Mouse (Mus musculus) testis, adult 2 months (tissue): ENCODE measurements around the gene Rho. TPM values are rescaled to one million over a fixed set of nuclear protein-coding genes. Genes with fewer than 3 reads are reported as not detected.
A peak's percentile ranks its signal among the peaks of the same experiment; 100 is the strongest.

Experiments used
- H3K27ac ChIP-seq: fragments of 200-500 bp; 2 replicates; pipeline ENCODE4 v1.5.1; 2012; ENCODE audit warnings: low read depth, low read length; ENCODE audit not compliant: control insufficient read depth, insufficient read depth
- H3K27me3 ChIP-seq: fragments of 200-500 bp; 2 replicates; pipeline ENCODE4 v1.6.1; 2012; ENCODE audit warnings: mild to moderate bottlenecking, low read length, moderate library complexity; ENCODE audit not compliant: control insufficient read depth, insufficient read depth
- H3K36me3 ChIP-seq: fragments of 200-500 bp; 2 replicates; pipeline ENCODE4 v1.6.1; 2012; ENCODE audit warnings: mild to moderate bottlenecking, low read length; ENCODE audit not compliant: control insufficient read depth, insufficient read depth
- H3K4me1 ChIP-seq: fragments of 200-500 bp; 2 replicates; pipeline ENCODE4 v1.6.1; 2012; ENCODE audit warnings: low read length; ENCODE audit not compliant: control insufficient read depth, insufficient read depth
- H3K4me3 ChIP-seq: fragments of 200-500 bp; 2 replicates; pipeline ENCODE4 v1.5.1; 2012; ENCODE audit warnings: low read depth, mild to moderate bottlenecking, low read length, moderate library complexity, mixed read lengths; ENCODE audit not compliant: control insufficient read depth
- CTCF ChIP-seq: fragments of 200-500 bp; IDR thresholded peaks from 2 replicates; pipeline ENCODE4 v1.5.1; 2012; ENCODE audit warnings: low read depth, mild to moderate bottlenecking, inconsistent platforms, low read length, moderate library complexity; ENCODE audit not compliant: control insufficient read depth, insufficient read depth, insufficient replicate concordance
- POLR2A ChIP-seq: fragments of 200-500 bp; IDR thresholded peaks from 2 replicates; pipeline ENCODE4 v1.6.1; 2012; ENCODE audit warnings: low read depth, mild to moderate bottlenecking, inconsistent platforms, low read length, moderate library complexity; ENCODE audit not compliant: control insufficient read depth
- polyA plus RNA-seq: library from polyadenylated mRNA; depleted of rRNA; stranded (reverse); fragments of >200 nt; gene quantifications from 2 replicates; pipeline ENCODE4 v1.2.3, GENCODE M21; 2012

Gene Rho
- polyA plus RNA-seq, 1 experiment: 4.8 TPM

DNA sequence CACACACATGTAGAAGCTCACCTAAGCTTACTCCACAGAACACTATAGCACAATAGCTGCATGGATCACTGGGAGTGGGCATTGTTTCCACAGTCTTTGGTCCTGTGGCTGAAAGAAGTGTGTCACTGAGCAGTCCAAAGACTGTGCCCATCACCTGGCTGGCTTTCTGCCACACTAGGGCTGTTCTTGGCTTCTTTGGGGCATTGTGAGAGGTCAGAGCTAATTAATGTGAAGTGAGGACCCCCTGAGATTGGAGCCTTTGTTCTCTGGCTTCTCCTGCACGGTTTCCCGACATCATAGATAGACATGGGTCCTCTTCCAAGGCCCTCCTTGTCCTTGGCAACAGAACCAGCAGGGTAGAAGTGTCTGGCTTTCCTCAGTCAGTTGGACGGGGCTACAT lies 39.2 kb upstream of the Rho start:
- Histone ChIP-seq H3K36me3 (peaks cover 3% of the 10 kb centered on the region), H3K27ac (no peak overlapping the region)

DNA sequence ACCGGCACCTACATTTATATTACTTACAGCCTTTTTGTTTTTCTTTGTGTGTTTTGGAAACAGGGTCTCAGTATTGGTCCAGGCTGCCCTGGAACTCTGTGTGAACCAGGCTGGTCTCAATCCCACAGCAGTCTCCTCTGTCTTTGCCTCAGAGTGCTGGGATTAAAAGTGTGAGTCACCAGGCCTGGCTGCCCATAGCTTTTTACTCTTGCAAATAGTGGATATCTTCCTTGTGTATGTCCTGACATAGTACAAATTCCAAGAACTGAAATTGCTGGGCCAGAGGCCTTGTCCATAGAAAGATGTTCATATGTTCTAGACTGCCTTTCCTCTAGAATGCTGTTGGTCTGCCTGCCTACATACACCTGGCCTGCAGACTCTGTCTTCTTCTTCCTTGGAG lies 35.2 kb upstream of the Rho start:
- Histone ChIP-seq H3K27me3 (no peaks in the 10 kb centered on the region), H3K4me1 (no peaks in the 10 kb centered on the region), H3K36me3 (peaks cover 3% of the 10 kb centered on the region), H3K27ac (no peak overlapping the region), H3K4me3 (no peak overlapping the region)
- TF ChIP-seq POLR2A: no peak
- no peak for TF ChIP-seq CTCF

More for the DNA sequence above, 39.2 kb upstream of the Rho start:
- no peak overlapping the region for H3K4me3 ChIP-seq
- H3K27me3 ChIP-seq: no peaks in the 10 kb centered on the region
- H3K4me1 ChIP-seq: no peaks in the 10 kb centered on the region
- TF ChIP-seq CTCF: no peak
- no peak for TF ChIP-seq POLR2A

DNA sequence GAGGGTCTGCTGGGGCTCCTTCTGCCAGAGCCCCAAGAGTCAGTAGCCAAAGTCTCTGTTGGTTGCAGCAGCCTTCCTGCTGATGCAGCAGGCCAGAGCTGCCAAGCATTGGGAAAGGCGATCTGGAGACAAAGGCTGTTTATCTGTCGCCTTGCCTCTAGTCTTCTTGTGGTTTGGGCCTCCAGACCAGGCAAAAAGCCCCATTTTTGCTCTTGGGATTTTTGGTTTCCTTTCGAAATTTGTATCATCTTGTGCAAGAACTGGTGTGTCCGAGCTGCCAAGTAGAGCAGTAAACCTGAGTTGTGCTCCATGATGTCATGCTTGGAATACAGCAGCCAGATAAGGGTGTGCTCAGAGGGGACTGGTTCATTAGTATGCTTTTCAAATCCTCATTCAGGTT lies 34.4 kb upstream of the Rho start:
- H3K27me3 ChIP-seq: no peaks in the 10 kb centered on the region
- no peak overlapping the region for H3K27ac ChIP-seq
- TF ChIP-seq POLR2A: no peak
- TF ChIP-seq CTCF: no peak
- peaks cover 3% of the 10 kb centered on the region for H3K36me3 ChIP-seq
- no peaks in the 10 kb centered on the region for H3K4me1 ChIP-seq
- no peak overlapping the region for H3K4me3 ChIP-seq

DNA sequence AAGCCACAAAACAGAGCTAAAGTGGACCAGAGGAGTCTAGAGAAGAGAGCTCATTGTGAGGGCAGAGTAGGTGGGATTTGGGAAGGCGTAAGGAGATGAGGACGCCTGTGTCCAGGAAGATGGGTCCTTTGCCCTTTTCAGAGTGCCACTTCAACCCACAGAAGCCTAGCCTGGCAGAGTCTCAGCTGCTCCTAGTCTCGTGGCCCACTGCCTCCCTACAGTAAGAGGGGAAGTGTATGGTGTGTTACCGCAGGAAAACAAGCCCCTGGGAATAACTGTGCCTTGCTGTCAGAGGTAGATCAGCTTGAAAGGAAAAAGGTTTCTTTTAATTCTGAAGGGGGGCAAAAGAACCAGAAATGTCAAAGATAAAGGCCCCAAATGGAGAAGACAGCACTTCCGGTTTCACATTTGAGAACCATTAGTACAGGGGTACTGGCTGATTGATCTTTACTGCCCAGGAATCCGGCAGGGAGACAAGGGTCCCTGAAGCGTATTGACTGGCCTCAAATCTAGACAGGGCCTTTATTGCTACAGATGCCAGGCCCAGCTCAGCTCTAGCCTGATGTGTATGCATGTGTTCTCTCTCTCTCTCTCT lies 33.5 kb upstream of the Rho start:
- no peak for TF ChIP-seq CTCF
- TF ChIP-seq POLR2A: no peak
- Histone ChIP-seq H3K4me1 (no peaks in the 10 kb centered on the region), H3K27me3 (no peaks in the 10 kb centered on the region), H3K36me3 (peaks cover 3% of the 10 kb centered on the region), H3K27ac (no peak overlapping the region), H3K4me3 (no peak overlapping the region)

GRCm38 (mm10) chr6:115901062-115901461 lies 30.5 kb upstream of the Rho start:
- no peaks in the 10 kb centered on the region for H3K27me3 ChIP-seq
- no peaks in the 10 kb centered on the region for H3K4me1 ChIP-seq
- no peak overlapping the region for H3K4me3 ChIP-seq
- 0 out of 2 replicates have a peak overlapping the region, but pooled peaks have one; percentile 2 for H3K27ac ChIP-seq
- peaks cover 1% of the 10 kb centered on the region for H3K36me3 ChIP-seq
- peak; percentile 73; the same call in 1 of the 2 replicates for TF ChIP-seq CTCF
- no peak for TF ChIP-seq POLR2A

GRCm38 (mm10) chr6:115901489-115901931 lies 30.0 kb upstream of the Rho start:
- Histone ChIP-seq H3K4me3 (no peak overlapping the region), H3K27ac (0 out of 2 replicates have a peak overlapping the region, but pooled peaks have one; percentile 2), H3K27me3 (no peaks in the 10 kb centered on the region), H3K36me3 (peaks cover 1% of the 10 kb centered on the region), H3K4me1 (no peaks in the 10 kb centered on the region)
- TF ChIP-seq POLR2A: no peak
- no peak for TF ChIP-seq CTCF

GRCm38 (mm10) chr6:115902545-115902944 lies 29.0 kb upstream of the Rho start:
- Histone ChIP-seq H3K36me3 (no peaks in the 10 kb centered on the region; the same call in none of the 2 replicates), H3K4me1 (no peaks in the 10 kb centered on the region), H3K27me3 (no peaks in the 10 kb centered on the region), H3K4me3 (no peak overlapping the region), H3K27ac (no peak overlapping the region)
- no peak for TF ChIP-seq CTCF
- TF ChIP-seq POLR2A: no peak
